Comparison of ENCODE assay signal across 8 mouse cellular contexts in genomic region chr19:10388615-10389313, GRCm38 (mm10). TPM values are rescaled to one million over a fixed set of nuclear protein-coding genes. Genes with fewer than 3 reads are reported as not detected.
A peak's percentile ranks its signal among the peaks of the same experiment; 100 is the strongest.
DNase-seq lines count a peak whose midpoint lies in the region; ATAC-seq and TF ChIP-seq lines count a peak whose summit lies in the region.

TSS of gene Syt7 (plus strand) at chr19:10389090.

- peak within 1 kb of the TSS; percentile 75 for H3K4me3 ChIP-seq in left cerebral cortex, adult 2 months

- ATAC-seq in megakaryocyte, adult 5-6 weeks (ENCODE audit: poor library complexity, severe bottlenecking) = peak; percentile 73

- peak; percentile 77 for TF ChIP-seq CTCF in left cerebral cortex, adult 2 months (IDR thresholded peaks at IDR 0.05)

- intact Hi-C loops in left cerebral cortex, adult 2 months (cut with DNase I) = loop anchor here (1.0 kb wide), 2 partner anchors 46 to 48 kb away; no protein-coding TSS in a partner anchor

- DNase-seq in adrenal gland, adult 2 months = peak; percentile 94
- DNase-seq in embryo, embryonic 10 days (ENCODE audit: low spot score) = peak; percentile 95
- peak; percentile 92 for DNase-seq in gastrocnemius, postnatal 10 days
- DNase-seq in hindlimb bud, embryonic 11.5 days (ENCODE audit: extremely low spot score, low read depth, low spot score) = peak; percentile 73
- DNase-seq in left cerebral cortex, adult 2 months (ENCODE audit: extremely low spot score in 1 of 2, low spot score in 2 of 2) = peak; percentile 79 to 86
- DNase-seq in right cerebral cortex, adult 18-20 months = peak; percentile 75
- peak; percentile 78 for DNase-seq in urinary bladder, adult 2 months (ENCODE audit: low spot score)

- H3K27ac ChIP-seq in left cerebral cortex, adult 2 months = peak within 1 kb of the TSS; percentile 92

RNA-seq across cellular contexts. Expression of gene Syt7, which starts in this region (rescaled TPM):
- total RNA-seq in adrenal gland, adult 2 months (2021) = 10 to 100 TPM; 27.2 to 38.3 TPM
- polyA plus RNA-seq in adrenal gland, adult 2 months (2012; rRNA removed) = 12.2 and 13.5 TPM in 2 replicates
- 1 to 10 TPM; 3.5 TPM for total RNA-seq in gastrocnemius, postnatal 10 days (2021)
- 100 to 1,000 TPM; 326 to 329 TPM for total RNA-seq in left cerebral cortex, adult 2 months (2021)
- total RNA-seq in megakaryocyte, adult 5-6 weeks (2015) = not detected in 2 replicates
- not detected in 2 replicates for total RNA-seq in megakaryocyte, adult 5-6 weeks (2017)
- polyA plus RNA-seq in urinary bladder, adult 2 months (2012; rRNA removed) = 1.2 TPM in 2 replicates

Comparison
In these comparisons a context has a peak if more than half of its experiments do, and no peak if none do; other contexts are left out.
1. Peak in every context shown above with its lines: DNase-seq, ATAC-seq, H3K4me3 ChIP-seq and H3K27ac ChIP-seq.
2. RNA of gene Syt7 (total RNA-seq): 326 to 329 TPM in left cerebral cortex, adult 2 months; 27.2 to 38.3 TPM in adrenal gland, adult 2 months, 3.5 TPM in gastrocnemius, postnatal 10 days and not detected in megakaryocyte, adult 5-6 weeks; every median in the first group is over 4 times any median in the second.
3. Peak in ATAC-seq in megakaryocyte, adult 5-6 weeks; RNA of the gene not detected or under 1 TPM.